Mouse (Mus musculus) c-Kit-positive CD71-positive TER-119-negative erythroid progenitor cells, embryonic 14.5 days (primary cell): ENCODE measurements around the gene Acap1.
A peak's percentile ranks its signal among the peaks of the same experiment; 100 is the strongest.

ENCODE experiments used
- DNase-seq: peaks from one replicate; pipeline ENCODE4 v3.0.0-alpha.2; 2013; ENCODE audit warnings: low read depth

Acap1 gene

DNA sequence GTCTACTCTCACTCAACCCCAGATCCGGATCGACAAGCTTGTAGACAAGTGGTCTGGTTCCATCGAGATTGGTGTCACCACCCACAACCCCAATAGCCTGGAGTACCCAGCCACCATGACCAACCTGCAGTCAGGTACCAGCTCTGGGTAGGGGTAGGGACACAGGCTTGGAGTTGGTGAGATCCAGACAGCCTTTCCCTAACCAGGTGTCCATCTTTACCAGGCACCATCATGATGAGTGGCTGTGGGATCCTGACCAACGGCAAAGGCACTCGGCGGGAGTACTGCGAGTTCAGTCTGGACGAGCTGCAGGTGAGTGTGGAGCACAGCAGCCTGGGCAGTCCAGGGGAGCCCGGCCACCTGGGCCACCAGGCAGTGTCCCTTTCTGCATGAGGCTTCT is 9.0 kb upstream of the Acap1 start:
- DNase-seq = no peak

DNA sequence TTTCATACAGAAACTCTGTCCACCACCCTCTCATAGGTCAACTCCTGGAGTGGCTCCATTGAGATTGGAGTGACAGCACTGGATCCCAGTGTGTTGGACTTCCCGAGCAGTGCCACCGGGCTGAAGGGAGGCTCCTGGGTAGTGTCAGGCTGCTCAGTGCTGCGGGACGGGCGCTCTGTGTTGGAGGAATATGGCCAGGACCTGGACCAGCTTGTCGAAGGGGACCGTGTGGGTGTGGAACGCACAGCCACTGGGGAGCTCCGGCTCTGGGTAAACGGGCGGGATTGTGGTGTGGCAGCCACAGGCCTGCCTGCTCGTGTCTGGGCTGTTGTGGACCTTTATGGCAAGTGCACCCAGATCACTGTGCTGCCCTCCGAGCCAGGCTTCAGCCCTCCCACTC is 7.6 kb upstream of the Acap1 start:
- no peak for DNase-seq

DNA sequence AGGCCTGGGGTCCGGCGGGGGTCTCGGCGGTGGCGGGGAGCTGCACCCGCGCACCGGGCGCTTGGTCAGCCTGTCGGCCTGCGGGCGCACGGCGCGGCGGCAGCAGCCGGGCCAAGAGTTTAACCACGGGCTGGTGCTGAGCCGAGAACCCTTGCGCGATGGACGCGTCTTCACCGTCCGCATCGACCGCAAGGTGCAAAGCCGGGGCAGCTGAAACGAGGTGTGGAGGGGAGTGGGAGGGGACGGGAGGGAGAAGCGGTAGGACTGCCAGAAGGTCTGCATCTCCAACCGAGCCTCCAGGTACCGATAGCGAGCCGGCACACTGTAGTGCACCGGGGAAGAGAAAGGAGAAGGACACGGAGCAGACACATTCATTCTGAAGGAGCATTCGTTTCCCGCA is 6.7 kb upstream of the Acap1 start:
- DNase-seq = no peak

DNA sequence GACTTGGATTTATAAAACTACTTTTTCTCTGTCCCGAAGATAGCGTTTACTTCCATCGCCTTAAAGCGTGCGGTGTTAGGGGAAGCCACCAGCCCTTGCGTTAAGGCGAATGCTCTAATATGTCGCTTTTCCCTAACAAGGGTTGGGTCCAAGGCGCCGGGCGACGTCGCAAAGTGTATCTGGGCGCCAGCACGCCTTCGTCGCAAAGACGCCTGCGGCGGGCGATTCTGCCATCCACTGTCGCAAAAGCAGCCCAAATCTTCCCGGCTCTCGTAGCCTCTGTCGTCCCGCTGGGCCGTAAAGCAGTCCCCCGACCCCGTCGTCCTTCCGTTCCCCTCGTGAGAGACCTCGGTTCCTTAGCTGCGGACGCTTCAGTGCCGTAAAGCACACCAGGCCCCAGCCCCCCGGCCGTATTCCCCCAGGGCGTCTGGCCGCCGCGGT is 6.1 kb upstream of the Acap1 start:
- DNase-seq = peak; percentile 95

DNA sequence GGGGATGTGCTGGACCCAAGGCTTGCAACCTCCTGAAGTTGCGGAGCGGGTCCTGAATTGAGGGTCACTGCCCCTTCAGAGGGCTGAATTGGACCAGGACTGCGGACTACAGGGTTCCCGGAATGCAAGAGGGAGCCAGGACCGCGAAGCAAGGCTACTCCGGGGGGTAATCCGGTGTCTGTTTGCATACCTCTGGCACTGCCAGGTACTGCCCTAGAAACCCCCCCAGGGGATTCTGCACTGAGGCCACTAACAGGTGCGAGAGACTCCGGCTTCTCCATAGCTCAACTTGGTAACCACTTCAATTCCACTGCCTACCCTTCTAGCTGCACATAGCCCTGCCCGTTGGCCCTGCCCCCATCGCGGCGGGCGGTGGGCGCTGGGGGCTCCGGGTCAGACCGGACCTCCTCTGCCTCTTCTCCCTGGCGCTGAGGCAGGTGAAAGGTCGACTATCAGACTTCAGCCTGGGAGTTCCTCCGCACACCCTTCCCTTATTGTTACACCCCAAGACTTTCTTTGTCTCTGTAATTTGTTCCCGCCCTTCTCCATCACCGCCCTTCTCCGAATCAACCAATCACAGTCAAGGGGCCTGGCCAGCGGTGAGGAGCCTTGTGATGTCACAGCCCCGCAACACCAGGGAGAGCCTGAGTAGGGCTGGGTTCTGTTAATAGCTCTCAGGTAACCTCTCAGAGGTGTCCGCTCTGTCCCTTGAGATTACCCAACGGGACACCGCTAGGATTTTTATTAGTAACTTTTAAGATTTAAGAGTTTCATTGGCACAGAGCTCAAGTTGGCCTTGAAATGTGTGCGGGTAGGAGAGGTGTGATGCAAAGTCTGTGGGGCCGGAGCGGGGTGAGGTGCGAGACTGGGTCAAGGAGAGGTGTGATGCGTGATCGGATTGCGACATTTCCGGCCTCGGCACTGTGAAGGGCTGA is 5.4 kb upstream of the Acap1 start, which contains the start of the genes 2810408A11Rik and Neurl4:
2810408A11Rik (minus strand) TSS at position 517 of the 935 bp plus-strand sequence.
Neurl4 (plus strand) TSS at position 602 of the 935 bp plus-strand sequence.
- peak; percentile 96 for DNase-seq

DNA sequence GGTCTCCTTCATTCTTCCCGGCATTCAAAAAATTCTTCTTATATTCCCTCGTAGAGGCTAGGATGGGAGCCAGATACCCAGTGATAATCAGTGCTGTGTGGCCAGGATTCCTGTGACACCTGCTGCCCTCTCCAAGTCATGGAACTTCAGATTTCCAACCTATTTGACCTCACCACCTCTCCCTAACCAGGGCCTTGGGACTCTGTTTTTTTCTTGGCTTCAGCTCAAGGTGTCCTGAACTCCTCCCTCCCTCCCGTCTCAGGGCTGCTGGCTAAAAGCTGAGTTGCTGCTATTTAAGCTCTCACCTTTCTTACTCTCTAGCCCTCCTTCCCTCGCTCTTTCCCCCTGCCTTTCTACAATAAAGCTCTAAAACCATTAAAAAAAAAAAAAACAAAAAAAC is 4.5 kb upstream of the Acap1 start:
- no peak for DNase-seq

DNA sequence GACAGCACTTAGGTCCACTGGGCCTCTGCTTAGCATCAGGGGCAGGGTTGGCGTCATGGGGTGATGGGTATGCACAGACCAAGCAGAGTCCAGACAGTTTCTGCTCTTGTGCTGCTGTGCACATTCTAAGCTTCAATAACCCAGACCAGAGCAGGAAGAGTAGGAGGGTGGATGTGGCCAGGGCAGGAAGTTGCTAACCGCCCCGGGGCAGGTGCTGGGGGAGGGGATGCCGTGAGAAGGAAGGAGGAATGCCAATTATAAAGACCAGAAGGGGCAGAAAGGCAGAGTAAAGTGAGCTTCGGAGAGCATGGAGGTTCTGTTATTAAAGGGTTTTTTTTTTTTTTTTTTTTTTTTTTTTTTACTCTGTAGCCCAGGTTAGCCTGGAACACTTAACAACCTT is 668 bp downstream of the Acap1 start:
- no peak for DNase-seq

DNA sequence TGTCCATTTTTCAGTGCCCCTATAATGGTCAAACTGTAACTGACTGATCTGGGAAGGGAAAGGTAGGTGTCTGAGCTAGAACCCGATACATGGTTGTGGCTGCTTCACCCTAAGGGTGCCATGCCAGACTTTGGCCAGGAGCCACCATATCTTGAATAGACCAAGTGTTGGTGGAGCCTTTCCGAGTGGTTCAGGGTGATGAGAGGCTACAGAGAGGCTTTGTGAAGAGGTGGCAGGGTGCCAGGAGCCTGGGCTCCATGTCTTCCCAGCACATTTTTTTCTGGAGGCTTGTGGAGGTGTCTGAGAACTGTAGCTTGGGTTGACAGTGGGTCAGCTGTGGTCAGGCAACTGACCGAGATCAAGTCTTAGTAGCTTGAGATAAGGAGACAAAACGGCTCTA is 3.9 kb downstream of the Acap1 start:
- DNase-seq = no peak

DNA sequence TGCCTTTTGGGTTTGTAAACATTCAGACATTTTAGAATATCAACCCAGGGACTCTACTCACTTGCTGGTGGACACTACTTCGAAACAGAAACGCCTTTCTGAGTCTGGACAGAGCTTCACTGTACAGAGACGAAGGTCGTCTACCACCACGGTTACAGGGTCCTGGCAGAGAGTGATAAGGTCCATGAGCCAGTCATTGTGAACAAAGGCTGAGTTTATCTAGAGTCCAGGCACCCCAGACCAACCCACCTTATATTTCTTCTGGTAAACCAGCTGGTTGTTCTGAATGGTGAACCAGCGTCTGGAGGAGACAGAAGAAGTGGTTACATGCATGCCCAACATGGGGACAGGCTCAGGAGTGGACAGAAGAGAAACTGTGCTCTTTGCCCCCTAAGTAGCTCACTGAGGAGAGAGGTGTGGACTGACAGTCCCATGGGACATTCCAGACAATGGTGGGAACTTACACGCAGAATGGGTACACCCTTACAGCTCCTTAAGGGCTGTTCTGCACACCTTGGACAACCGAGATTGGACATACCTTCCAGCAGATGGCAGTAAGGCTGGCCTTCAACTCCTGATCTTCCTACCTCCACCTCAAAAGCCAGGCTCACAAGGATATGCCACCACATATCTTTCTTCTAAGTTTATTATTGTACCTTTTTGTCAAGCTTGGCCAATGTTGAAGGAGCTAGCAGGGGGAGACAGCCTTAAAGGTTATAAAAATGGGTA is 8.3 kb downstream of the Acap1 start:
- peak; percentile 55 for DNase-seq

DNA sequence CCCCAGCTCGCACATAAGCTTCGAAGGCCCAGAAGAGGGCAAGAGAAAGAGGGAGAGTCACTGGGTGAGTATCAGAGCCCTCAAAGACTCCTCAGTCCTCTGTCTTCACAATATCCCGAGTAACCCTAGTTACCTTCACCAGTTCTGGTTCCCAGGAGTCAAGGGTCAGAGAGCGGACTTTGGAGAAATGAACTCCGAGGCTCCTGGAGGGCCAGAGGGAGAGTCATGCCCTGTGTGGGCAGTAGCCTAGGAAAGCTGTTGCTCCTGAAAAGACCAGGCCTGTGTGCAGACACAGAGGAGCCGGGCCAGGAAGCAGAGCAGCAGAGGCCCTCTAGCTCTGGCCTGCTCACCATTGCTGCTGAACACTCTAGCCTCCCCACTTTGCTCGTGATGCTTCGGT is 10.7 kb downstream of the Acap1 start:
- DNase-seq = no peak

DNA sequence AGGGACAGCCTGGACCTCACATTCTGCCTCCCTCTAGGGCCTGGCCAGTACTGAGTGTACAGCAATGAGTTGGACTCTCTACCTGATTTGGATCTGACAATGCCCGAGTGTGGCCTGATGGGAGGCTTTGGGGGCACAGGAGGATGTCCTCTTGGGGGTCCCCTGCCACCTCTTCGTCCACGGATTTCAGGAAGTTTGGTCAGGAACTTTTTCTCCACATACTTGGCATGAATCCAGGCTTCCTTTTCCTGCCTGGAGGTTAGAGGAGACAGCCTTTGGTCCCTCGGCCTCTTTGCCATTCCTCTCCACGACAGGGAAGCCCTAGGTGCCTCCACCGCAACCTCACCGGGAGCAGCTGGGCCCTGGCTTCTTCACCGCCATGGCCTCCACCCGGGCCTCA is 11.1 kb downstream of the Acap1 start:
- no peak for DNase-seq

DNA sequence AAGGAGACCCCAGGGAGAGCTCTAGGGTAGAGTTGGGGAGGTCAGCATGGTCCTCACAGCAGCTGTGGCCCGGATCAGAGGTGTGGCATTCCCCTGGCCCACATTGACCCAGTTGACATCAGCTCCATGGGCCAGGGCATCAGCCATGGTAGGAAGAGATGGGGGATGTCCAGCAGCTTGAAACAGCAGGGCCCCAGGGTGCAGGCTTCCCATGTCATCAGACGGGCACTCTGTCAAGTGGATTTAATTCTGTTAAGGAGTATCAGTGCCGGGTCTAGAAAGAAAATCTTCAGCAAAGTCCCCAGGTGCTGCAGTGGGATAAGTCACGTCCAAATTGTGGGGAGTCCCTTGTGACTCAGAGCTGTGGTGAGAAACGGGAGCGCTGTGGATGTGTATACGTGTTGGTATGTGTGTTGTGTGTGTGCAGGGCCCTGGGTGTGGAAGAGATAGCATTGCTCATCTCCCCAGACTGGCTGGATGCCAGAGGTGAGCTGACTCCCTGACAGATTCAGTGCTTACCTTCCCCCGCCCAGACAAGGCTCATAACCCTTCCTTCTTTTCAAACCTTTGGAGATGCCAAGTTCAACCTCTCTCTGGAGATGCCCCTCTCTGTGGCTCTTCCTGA is 11.7 kb downstream of the Acap1 start:
- no peak for DNase-seq

DNA sequence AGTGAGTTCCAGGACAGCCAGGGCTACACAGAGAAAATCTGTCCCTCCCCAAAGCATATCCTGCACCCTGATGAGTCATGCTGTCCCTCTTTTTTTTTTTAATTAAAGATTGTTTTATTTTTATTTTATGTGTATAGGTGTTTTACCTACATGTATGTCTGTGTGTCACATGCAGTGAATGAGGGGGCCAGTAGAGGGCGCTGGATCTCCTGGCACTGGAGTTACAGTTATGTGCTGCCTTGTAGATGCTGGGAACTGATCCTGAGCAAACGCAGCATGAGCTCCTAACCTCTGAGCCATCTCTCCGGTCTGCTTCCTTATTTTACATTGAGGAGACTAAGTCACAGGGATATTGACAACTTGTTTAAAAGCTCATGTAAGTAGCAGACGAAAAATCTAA is 12.3 kb downstream of the Acap1 start:
- no peak for DNase-seq

DNA sequence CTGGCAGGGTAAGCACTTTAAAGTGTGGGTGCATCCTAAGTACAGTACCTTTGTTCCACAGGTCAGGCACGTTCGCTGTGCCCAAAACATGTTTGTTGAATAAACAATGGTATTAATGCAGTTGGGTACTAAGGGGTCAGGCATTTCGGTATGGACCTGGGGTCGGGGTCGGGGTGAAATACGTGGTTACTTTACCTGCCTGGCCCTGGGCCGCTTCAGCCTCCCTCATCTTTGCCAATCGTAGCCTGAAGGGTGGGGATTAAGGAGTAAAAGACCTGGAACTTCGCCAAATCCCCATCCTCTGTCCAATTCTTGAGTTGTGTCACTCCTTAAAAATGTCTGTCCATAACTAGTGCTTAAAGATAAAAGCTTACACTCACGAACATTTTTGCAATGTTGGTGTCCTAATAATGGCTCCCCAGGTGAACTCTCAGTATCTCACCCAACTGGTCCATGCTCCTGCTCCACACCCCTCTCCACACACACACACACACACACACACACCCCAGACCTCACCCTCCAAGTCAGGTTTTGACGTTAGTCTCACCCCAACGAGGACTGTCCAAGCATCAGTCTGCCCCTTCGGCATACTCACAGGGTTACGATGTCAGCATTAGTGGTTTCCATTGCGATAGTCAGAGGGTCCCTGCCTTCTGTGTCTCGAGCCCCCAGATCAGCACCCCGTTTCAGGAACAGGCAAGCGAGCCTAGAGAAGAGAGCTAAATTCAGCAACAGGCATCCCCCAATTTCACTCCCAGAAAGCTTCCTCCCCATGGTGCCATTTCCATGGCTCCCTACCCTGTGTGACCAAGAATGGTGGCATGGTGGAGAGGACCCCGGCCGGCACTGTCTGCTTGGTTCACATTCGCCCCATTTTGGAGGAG is 13.3 kb downstream of the Acap1 start:
- DNase-seq = no peak

DNA sequence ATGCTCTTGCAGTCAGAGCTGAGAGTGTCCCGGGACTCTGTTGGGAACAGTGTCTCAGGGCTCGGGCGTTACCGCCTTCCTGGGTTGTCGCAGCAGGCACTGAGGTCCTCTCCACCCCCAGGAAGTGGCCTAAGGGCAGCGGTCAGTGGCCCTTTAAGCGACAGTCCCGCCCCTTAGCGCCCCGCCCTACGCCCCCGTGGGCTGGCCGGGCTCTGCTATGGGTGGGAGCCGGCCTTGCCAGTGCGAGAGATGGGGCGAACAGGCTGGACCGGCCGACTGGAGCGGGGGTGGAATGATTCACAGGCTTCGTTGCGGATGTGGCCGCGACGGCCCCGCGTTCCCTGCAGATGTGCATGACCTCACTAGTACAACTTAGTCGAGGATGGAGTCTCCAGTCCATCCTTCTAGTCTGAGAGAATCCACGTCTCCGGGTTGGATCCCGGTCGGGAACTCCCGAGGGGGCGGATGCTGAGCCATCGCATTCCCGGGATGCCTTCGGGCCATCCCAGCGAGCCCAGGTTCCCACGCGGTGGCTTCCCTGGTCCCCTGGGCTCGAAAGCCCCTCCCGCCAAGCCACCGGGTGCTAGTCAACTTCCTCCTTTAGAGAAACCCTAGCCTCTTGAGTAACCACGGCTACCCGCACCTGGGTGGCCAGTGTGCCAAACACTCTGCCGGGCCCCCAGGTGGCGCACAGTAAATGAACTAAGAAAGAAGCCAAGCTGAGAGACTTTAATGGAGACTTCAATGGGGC is 14.3 kb downstream of the Acap1 start, which contains the start of gene Kctd11:
Kctd11 (minus strand) TSS at position 554 of the 751 bp plus-strand sequence.
- peak; percentile 51 for DNase-seq

DNA sequence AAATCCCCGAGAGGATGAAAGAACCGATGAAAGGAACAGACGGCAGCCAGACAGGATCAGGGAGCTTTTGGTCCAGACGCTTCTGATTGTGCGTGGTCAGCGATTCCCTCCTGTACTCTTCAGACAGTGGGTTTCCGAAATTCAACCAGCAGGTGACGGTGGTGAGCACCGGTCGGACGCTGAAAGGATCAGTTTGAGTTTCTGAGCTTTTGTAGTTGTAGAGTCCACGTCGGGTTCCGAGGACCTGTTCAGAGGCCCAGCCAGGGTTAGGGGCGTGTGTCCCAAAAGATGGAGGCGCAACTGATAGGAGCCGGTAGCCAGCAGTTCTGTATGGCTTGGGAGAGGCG is 14.9 kb downstream of the Acap1 start:
- DNase-seq = peak; percentile 74

DNA sequence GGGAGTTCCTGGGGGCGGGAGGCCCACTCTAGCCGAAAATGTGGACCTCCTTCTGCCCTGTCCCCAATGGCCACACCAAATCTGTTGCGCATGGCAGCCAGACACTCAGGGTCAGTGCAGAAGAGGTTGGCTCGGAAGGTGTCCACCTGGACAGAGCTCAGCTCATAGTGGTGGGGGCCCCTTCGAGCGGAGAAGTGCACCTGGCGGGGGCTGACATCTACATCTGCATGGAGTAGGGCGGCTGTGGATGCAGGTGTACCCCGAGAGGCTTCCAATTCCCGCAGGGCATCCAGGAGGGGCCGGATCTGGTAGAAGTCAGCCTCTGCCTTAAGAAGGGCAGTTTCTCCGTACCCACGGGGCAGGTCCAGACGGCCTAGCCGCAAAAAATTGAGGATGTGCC is 15.6 kb downstream of the Acap1 start:
- no peak for DNase-seq

DNA sequence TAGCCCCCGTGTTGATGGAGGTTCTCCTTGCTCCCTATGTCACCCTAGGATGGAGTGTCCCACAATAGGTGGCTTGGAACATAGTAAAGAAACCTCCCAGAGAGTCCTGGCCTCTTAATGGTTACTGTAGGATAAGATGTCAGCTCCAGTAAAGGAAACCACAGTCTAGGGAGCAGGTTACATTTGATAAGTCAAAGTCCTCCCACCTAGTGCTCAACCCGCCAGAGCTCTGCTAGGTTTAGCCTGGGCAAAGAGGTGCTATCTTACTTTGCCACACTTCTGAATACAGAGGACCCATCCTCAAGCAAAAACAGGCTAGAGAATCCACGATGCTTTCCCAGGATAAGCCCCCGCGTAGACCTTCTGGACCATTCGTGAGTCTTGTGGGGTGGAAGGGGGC is 16.4 kb downstream of the Acap1 start:
- peak; percentile 63 for DNase-seq

DNA sequence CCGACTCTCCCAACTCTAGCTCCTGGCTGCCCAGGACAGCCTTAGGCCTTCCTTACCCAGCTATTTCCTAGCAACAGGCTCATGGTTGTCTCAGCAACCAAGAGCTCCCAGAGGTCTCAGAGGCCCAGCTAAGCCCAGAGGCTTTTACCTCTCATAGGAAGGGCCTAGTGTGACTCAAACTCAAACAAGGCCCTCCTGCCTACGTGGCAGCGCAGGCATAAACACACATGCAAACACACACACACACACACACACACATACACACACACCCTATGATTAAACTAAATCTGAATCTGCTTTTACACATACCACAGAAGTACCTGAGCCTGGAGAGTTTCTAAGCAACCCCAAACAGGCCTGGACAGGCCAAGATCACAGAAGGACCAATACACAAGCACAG is 16.9 kb downstream of the Acap1 start:
- DNase-seq = no peak

DNA sequence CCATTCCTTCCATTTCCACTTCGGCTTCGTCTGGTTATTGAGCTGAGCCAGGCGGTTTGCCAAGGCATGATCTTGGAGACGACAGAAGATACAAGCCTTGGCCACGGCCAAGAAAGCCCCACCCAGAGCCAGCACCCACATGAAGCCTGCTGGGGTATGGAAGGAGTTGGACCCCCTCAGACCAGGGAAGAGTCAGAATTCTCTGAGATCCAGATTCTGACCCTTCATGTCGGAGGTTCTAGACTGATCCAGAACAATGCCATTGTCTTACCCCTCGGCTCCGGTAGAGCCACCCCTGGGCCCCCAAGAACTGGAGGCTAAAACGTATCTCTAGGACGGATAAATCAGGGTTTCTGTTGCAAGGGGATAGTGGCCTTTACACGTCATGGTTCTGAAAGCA is 17.5 kb downstream of the Acap1 start, which contains the start of gene Tmem95:
Tmem95 (minus strand) TSS at position 141 of the 400 bp plus-strand sequence.
- DNase-seq = no peak

DNA sequence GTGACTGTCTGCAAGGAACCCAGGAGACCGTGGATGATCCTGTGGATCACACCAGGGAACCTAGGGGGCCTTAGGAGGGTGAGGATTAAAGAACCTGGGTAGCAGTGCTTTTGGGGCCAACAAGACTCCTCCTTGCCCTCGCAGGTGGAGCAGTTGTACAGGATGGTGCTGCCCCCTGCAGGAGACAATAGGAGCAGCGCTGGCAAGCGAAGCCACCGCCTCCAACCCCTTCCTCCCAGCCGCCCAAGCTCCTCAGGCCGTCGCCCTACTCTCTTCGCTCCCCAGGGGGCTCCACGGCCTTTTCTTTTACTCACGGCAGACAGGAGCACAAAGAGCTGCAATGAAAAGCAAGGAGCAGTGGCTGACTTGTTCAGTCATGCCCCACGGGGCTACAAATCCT is 18.5 kb downstream of the Acap1 start:
- DNase-seq = peak; percentile 85
